Mouse (Mus musculus) forebrain, embryonic 15.5 days (tissue): ENCODE measurements around the gene Prlh. TPM values are rescaled to one million over a fixed set of nuclear protein-coding genes. Genes with fewer than 3 reads are reported as not detected.

Experiments used
- ATAC-seq: fragments of 200-750 bp; cut with Nextera tagmentation; replicated peaks from 2 replicates; pipeline ENCODE4 v1.8.0; 2017; ENCODE audit warnings: mild to moderate bottlenecking, moderate TSS enrichment, moderate library complexity
- H3K27ac ChIP-seq: fragments of 300-500 bp; sonication (generic); replicated peaks from 2 replicates; pipeline ENCODE4 v1.5.1; 2015; ENCODE audit warnings: mild to moderate bottlenecking, inconsistent platforms
- H3K27me3 ChIP-seq: fragments of 300-500 bp; sonication (generic); 2 replicates; pipeline ENCODE4 v1.6.1; 2015; ENCODE audit warnings: inconsistent platforms
- H3K36me3 ChIP-seq: fragments of 300-500 bp; sonication (generic); 2 replicates; pipeline ENCODE4 v1.6.1; 2015; ENCODE audit warnings: mild to moderate bottlenecking, inconsistent platforms
- H3K4me1 ChIP-seq: fragments of 300-500 bp; sonication (generic); 2 replicates; pipeline ENCODE4 v1.6.1; 2015; ENCODE audit warnings: inconsistent platforms
- H3K4me2 ChIP-seq: fragments of 300-500 bp; sonication (generic); replicated peaks from 2 replicates; pipeline ENCODE4 v1.6.1; 2015; ENCODE audit warnings: mild to moderate bottlenecking, inconsistent platforms
- H3K4me3 ChIP-seq: fragments of 300-500 bp; sonication (generic); 2 replicates; pipeline ENCODE4 v1.5.1; 2015; ENCODE audit warnings: mild to moderate bottlenecking, inconsistent platforms
- H3K9ac ChIP-seq: fragments of 300-500 bp; sonication (generic); replicated peaks from 2 replicates; pipeline ENCODE4 v1.6.1; 2015; ENCODE audit warnings: mild to moderate bottlenecking, inconsistent platforms
- H3K9me3 ChIP-seq: fragments of 300-500 bp; sonication (generic); 2 replicates; pipeline ENCODE4 v1.6.1; 2016; ENCODE audit warnings: inconsistent platforms
- WGBS: fragments of 180-500 bp; shearing (Covaris S2); methylation state at CpG from one replicate; pipeline ENCODE4 v1.1.7; 2015; ENCODE audit warnings: mixed read lengths; 5-methylcytosine and 5-hydroxymethylcytosine counted together
- polyA plus RNA-seq: library from polyadenylated mRNA; unstranded; fragments of >200 nt; fragmentation: Nextera tagmentation; extraction: Ambion mirVana; gene quantifications from 2 replicates; pipeline ENCODE4 v1.2.1, GENCODE M21; 2015

Gene Prlh
- polyA plus RNA-seq, 1 experiment from 2014 or later: not detected

DNA sequence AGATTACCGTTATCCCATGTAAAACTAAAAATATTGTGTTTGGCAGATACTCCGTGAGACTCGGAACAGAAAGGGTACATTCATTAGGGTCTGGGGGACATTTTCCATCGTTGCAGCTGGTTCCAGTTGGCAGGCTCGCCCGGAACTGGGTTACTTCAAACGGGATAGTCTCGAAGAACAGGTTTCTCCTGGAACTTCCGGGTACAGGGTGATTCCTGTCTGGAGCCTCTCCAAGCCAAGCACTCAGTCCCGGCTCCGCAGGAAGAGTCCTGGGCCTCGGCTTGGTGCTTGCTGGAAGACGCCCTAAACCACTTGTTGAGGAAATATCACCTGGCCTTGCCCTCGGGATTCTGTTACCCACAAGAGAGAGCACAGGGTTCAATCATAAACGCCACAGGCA is 25.6 kb upstream of the Prlh start:
- H3K4me3 ChIP-seq: no peak overlapping the region
- 53% methylated on average over 15 of the region's 15 CpGs for WGBS

GRCm38 (mm10) chr1:90927929-90928574 is 24.9 kb upstream of the Prlh start:
- under 1% methylated on average over 23 of the region's 23 CpGs for WGBS
- Histone ChIP-seq H3K4me3 (peak overlapping the region; percentile 19), H3K9ac (0 out of 2 replicates have a peak overlapping the region, but pooled peaks have one; percentile 20), H3K27ac (no peak overlapping the region), H3K9me3 (no peaks in the 10 kb centered on the region), H3K36me3 (no peaks in the 10 kb centered on the region), H3K27me3 (peaks cover 8% of the 10 kb centered on the region; the same call in 1 of the 2 replicates), H3K4me1 (peaks cover 11% of the 10 kb centered on the region), H3K4me2 (peak overlapping the region; percentile 41)
- ATAC-seq: peak; percentile 26; the same call in 1 of the 2 replicates

More for the DNA sequence above, 25.6 kb upstream of the Prlh start:
- H3K4me1 ChIP-seq: peaks cover 11% of the 10 kb centered on the region
- no peaks in the 10 kb centered on the region for H3K36me3 ChIP-seq
- H3K9me3 ChIP-seq: no peaks in the 10 kb centered on the region
- H3K4me2 ChIP-seq: no peak overlapping the region
- no peak overlapping the region for H3K9ac ChIP-seq
- H3K27ac ChIP-seq: no peak overlapping the region
- ATAC-seq: no peak
- H3K27me3 ChIP-seq: peaks cover 8% of the 10 kb centered on the region; the same call in 1 of the 2 replicates

- H3K4me2 ChIP-seq: peak overlapping the region; percentile 41
These were observed 24.4 kb upstream of the Prlh start for GRCm38 (mm10) chr1:90928575-90928934.

DNA sequence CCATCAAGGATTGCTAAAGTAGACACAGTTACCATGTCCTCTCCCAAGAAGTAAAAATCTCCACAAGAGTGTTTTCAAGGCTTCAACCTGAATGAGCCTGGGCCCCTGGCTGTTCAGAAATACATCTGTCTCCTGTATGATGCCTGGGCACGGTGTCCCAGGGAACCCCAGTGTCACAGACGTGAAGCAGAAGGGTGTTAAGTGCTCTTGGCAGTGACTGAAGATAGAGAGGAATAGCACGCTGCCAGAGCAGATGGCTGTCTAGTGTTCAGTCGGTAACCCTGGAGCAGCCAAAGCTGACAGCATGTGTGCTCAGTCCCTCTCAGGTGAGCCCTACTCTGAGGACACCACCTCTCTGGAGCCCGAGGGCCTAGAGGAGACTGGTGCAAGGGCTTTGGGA is 19.9 kb upstream of the Prlh start:
- ATAC-seq: no peak
- 67% methylated on average over 5 of the region's 5 CpGs for WGBS
- H3K4me2 ChIP-seq: no peak overlapping the region

More at GRCm38 (mm10) chr1:90928575-90928934, 24.4 kb upstream of the Prlh start:
- H3K36me3 ChIP-seq: no peaks in the 10 kb centered on the region
- no peaks in the 10 kb centered on the region for H3K9me3 ChIP-seq
- ATAC-seq: peak; percentile 64
- H3K4me1 ChIP-seq: peaks cover 11% of the 10 kb centered on the region
- 2% methylated on average over 6 of the region's 6 CpGs for whole genome bisulfite sequencing
- no peak overlapping the region for H3K9ac ChIP-seq
- H3K4me3 ChIP-seq: no peak overlapping the region
- peaks cover 8% of the 10 kb centered on the region; the same call in 1 of the 2 replicates for H3K27me3 ChIP-seq
- H3K27ac ChIP-seq: no peak overlapping the region

DNA sequence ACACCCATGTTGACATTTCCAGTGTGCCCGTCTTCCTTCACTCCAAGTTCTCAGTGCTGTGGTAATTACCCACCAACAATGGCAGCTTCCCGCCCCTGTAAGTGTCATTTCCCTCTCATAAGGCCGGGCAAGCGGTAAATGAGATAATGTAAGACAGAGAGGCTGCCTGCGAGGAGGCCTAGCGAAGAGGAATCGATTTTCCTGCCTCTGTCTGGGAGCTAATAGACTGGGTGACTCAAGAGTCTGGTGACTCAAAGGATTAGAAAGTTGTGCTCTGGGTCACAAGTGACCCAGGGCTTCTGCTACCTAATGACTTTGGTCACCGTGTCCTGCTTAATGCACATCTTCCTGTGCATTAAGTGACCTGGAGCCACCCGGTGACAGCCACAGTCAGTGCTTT is 15.9 kb upstream of the Prlh start:
- ATAC-seq: no peak
- Histone ChIP-seq H3K27me3 (no peaks in the 10 kb centered on the region), H3K4me3 (no peak overlapping the region), H3K4me1 (no peaks in the 10 kb centered on the region), H3K9me3 (no peaks in the 10 kb centered on the region), H3K4me2 (no peak overlapping the region), H3K36me3 (no peaks in the 10 kb centered on the region), H3K27ac (no peak overlapping the region), H3K9ac (no peak overlapping the region)
- WGBS: 51% methylated on average over 9 of the region's 9 CpGs

More for the DNA sequence above, 19.9 kb upstream of the Prlh start:
- H3K36me3 ChIP-seq: no peaks in the 10 kb centered on the region
- H3K9me3 ChIP-seq: no peaks in the 10 kb centered on the region
- H3K4me1 ChIP-seq: peaks cover 6% of the 10 kb centered on the region
- no peak overlapping the region for H3K9ac ChIP-seq
- H3K27me3 ChIP-seq: peaks cover 2% of the 10 kb centered on the region; the same call in 1 of the 2 replicates
- H3K4me3 ChIP-seq: no peak overlapping the region
- no peak overlapping the region for H3K27ac ChIP-seq

DNA sequence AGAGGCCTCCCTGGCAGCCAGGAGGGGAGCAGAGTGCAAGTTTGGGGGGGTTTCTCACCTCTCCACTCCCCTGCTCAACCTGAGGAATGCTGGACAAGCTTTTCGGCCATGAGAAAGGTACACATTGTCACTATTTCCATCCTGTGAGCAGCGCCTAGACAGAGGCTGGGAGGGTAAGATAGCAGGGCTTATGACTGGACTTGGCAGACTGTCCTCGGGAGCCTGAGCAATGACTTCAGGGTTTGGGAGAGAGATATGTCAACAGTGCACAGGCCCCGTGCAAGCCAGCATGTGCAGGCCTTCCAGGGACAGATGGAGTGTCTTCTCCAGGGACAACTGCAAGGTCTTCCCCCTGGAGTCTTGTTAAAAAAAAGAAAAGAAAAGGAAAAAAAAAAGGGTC is 12.9 kb upstream of the Prlh start:
- 94% methylated on average over 4 of the region's 4 CpGs for WGBS
- Histone ChIP-seq H3K9me3 (no peaks in the 10 kb centered on the region), H3K4me2 (no peak overlapping the region), H3K27me3 (no peaks in the 10 kb centered on the region), H3K4me1 (no peaks in the 10 kb centered on the region), H3K27ac (no peak overlapping the region), H3K9ac (no peak overlapping the region), H3K4me3 (no peak overlapping the region), H3K36me3 (no peaks in the 10 kb centered on the region)
- no peak for ATAC-seq

DNA sequence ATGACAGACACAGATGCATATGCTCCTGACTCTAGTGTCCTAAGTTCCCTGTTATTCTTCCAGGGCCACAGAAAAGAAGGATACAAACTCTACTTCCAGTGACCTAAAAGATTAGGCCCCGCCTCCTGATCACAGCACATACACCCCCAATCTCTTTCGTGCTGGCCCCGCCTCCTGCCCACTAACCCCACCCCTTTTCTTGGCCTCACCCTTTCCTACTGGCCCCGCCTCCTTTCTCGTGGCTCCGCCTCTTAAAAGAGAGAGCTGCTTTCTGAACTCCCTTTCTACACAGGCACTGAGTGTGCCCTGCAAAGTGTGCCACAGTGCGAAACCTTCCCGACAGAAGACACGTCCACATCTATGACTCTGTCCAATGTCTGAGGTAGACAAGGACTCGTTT is 7.7 kb upstream of the Prlh start:
- no peak for ATAC-seq
- Histone ChIP-seq H3K9me3 (no peaks in the 10 kb centered on the region), H3K4me2 (no peak overlapping the region)

GRCm38 (mm10) chr1:90947252-90947651 is 5.7 kb upstream of the Prlh start:
- WGBS: 70% methylated on average over 2 of the region's 2 CpGs
- ATAC-seq: no peak
- H3K27ac ChIP-seq: no peak overlapping the region
- H3K4me1 ChIP-seq: no peaks in the 10 kb centered on the region
- no peak overlapping the region for H3K4me3 ChIP-seq
- H3K9ac ChIP-seq: no peak overlapping the region
- H3K36me3 ChIP-seq: no peaks in the 10 kb centered on the region
- no peak overlapping the region for H3K4me2 ChIP-seq
- H3K27me3 ChIP-seq: no peaks in the 10 kb centered on the region
- H3K9me3 ChIP-seq: no peaks in the 10 kb centered on the region

More for the DNA sequence above, 7.7 kb upstream of the Prlh start:
- Histone ChIP-seq H3K9ac (no peak overlapping the region), H3K4me1 (no peaks in the 10 kb centered on the region), H3K27me3 (no peaks in the 10 kb centered on the region), H3K4me3 (no peak overlapping the region), H3K36me3 (no peaks in the 10 kb centered on the region), H3K27ac (no peak overlapping the region)
- WGBS: 52% methylated on average over 10 of the region's 10 CpGs

DNA sequence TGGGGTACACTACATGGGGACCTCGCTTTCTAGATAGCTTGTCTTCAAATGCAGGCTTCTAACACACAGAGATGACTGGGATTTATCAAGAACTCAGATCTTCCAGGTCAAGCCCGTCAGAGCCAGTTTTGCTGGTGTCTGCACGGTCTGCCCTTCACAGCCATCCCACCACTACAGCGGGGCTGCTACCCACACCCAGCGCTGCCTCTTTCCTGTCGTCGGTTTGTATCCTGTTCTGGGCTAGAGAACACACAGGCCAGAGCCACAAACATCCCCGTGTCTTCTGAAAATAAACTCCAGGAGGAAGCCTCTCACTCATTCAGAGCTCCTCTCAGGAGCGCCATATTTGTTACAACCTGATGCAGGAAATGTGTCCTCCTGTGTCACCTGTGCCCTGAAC is 3.6 kb upstream of the Prlh start:
- no peaks in the 10 kb centered on the region for H3K27me3 ChIP-seq
- no peak overlapping the region for H3K4me3 ChIP-seq

GRCm38 (mm10) chr1:90951670-90952069 is 1.2 kb upstream of the Prlh start:
- no peak overlapping the region for H3K4me2 ChIP-seq
- H3K9me3 ChIP-seq: no peaks in the 10 kb centered on the region
- WGBS: 87% methylated on average over 7 of the region's 7 CpGs
- H3K36me3 ChIP-seq: no peaks in the 10 kb centered on the region
- ATAC-seq: no peak
- H3K27ac ChIP-seq: no peak overlapping the region
- H3K4me1 ChIP-seq: peaks cover 6% of the 10 kb centered on the region; the same call in 1 of the 2 replicates
- H3K27me3 ChIP-seq: no peaks in the 10 kb centered on the region
- no peak overlapping the region for H3K4me3 ChIP-seq
- H3K9ac ChIP-seq: no peak overlapping the region

More for the DNA sequence above, 3.6 kb upstream of the Prlh start:
- Histone ChIP-seq H3K36me3 (no peaks in the 10 kb centered on the region), H3K27ac (no peak overlapping the region), H3K9me3 (no peaks in the 10 kb centered on the region), H3K4me2 (no peak overlapping the region), H3K9ac (no peak overlapping the region), H3K4me1 (peaks cover 6% of the 10 kb centered on the region; the same call in 1 of the 2 replicates)
- WGBS: 85% methylated on average over 9 of the region's 9 CpGs
- no peak for ATAC-seq

DNA sequence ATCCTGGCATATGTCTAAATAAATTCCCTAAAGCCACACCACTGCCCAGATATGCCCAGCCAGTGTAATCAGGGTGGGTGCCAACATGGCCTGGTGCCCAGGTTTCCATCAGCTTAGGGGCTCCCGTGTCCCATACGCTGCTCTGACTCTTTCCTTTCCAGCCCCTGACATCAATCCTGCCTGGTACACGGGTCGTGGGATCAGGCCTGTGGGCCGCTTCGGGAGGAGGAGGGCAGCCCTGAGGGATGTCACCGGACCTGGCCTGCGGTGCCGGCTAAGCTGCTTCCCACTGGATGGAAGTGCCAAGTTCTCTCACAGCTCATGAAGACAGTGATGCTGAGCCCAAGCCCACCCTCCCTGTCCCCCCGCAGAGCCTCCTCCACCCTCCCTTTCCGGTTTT is 780 bp downstream of the Prlh start:
- Histone ChIP-seq H3K27ac (no peak overlapping the region), H3K4me2 (no peak overlapping the region), H3K9ac (no peak overlapping the region), H3K27me3 (no peaks in the 10 kb centered on the region), H3K36me3 (no peaks in the 10 kb centered on the region), H3K9me3 (no peaks in the 10 kb centered on the region), H3K4me1 (peaks cover 6% of the 10 kb centered on the region; the same call in 1 of the 2 replicates), H3K4me3 (no peak overlapping the region)
- 0 out of 2 replicates have a peak, but pooled peaks have one; percentile 11 for ATAC-seq
- 61% methylated on average over 11 of the region's 11 CpGs for WGBS

- no peak overlapping the region for H3K9ac ChIP-seq
- no peaks in the 10 kb centered on the region for H3K9me3 ChIP-seq
- H3K36me3 ChIP-seq: no peaks in the 10 kb centered on the region
- no peak overlapping the region for H3K4me3 ChIP-seq
- 34% methylated on average over 7 of the region's 7 CpGs for WGBS
- H3K4me1 ChIP-seq: peaks cover 6% of the 10 kb centered on the region; the same call in 1 of the 2 replicates
- H3K27ac ChIP-seq: no peak overlapping the region
- no peaks in the 10 kb centered on the region for H3K27me3 ChIP-seq
- no peak overlapping the region for H3K4me2 ChIP-seq
- peak; percentile 84 for ATAC-seq
These were observed 3.6 kb downstream of the Prlh start for GRCm38 (mm10) chr1:90956245-90957096.
